Mouse (Mus musculus): ENCODE results near the gene Camk2b.
A peak's percentile ranks its signal among the peaks of the same experiment; 100 is the strongest.

DNA sequence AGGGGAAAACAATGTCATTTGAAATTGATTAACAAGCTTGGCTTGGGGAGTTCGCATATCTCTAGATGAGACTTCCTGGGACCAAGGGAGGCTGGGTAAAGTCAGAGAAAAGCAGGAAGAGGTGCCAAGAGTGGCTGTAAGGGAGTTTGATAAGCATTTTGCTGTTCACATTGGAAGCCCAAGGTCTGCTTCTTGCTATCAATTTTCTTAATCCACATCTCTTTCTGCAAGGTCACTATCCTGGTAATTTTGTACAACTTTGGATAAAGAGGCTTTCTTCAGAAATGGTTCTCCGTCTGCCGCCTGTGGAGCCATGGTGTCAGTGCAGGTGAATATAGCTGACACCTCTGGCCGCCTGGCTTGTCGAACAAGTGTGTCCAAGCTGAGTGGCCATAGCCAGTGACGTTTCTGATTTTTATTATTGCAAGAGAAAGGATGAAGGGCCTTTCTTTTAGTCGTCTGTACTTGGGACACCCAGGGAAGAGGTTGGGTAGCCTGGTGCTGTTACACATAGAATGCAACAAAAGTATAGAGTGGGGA, 111.1 kb downstream of the Camk2b start:
- TF ChIP-seq CTCF (IDR thresholded peaks at IDR 0.05; ENCODE audit: low read depth): peak; percentile 62
- TF ChIP-seq EP300 (IDR thresholded peaks at IDR 0.05; ENCODE audit: low read depth): no peak
